Mouse (Mus musculus): Measurements from ENCODE around the gene Gm49388.
"Not testable (repeated sequence)": the region's sequence is repeated elsewhere in the genome, so short reads cannot be mapped to it uniquely, and the experiment has no call there.

Gm49388 gene

DNA sequence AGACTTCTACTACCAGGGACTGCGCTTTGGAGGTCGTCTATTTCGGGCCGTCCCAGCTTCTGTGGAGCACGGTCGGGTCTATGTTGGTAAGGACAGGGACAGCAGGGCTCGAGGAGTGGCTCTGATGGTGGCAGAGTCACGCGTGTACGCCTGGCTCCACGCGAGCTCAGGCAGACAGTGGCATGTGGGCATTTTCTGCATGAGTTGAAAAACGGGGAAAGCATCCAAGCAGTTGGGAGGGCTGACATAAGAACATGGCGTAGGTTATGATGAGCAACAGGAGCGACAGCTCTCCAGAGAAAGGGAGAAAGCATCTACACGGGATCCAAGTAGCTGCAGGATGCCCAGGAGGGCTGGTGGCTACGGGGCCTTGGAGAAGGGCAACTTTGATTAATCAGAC lies 16.9 kb downstream of the Gm49388 start:
- no peak for DNase-seq (ENCODE audit: inconsistent ontology term)

DNA sequence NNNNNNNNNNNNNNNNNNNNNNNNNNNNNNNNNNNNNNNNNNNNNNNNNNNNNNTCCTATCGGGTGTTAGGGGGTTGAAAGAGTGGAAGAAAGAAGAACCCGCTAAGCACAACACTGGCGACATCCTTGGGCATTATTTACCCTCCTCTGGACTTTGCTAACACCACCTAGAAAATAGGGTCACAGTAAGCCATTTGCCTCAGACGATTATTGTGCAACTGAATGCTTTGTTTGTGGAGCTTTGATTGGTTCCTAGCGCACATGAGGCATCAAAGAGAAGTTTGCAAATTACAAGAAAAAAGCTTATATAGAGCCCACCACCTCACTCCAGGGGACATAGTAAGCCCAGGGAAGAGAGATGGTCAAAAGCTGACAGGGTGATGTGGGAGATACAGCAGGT lies 23.4 kb downstream of the Gm49388 start:
- no peak for DNase-seq (ENCODE audit: inconsistent ontology term)

DNA sequence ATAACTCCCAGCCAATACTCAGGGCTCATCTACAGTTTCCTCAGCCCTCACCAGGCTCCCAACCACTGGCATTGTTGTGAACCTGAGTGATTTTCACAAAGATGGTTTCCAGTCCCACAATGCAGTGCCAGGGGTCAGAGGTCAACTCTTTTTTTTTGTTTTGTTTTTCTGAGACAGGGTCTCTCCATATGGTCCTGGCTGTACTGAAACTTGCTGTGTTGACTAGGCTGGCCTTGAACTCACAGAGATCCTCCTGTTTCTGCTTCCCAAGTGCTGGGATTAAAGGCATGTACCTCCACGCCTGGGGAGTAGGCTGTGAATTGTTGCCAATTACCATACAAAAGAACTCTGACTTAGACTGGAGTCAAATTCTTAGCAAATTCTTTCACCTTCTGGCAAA lies 24.4 kb downstream of the Gm49388 start:
- no peak for DNase-seq (ENCODE audit: inconsistent ontology term)

DNA sequence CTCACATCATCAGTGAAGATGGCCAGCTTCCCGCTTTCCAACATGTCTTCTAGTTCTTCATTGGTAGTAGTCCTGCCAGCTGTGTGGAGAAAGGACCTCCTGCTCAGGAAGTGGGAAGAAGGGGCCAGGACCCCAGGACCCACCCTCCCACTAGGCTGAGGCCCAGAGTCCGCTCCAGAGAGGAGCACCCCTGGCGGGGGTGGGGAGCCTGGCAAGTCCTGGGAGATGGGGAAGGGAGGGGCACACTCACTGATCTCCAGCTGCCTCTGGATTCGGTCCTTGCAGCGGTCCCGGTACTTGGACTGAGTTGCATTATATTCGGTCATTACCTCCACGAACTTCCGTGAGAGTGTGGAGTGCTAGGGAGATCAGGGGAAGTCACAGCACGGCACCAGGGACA lies 25.2 kb downstream of the Gm49388 start:
- DNase-seq (ENCODE audit: inconsistent ontology term): no peak

DNA sequence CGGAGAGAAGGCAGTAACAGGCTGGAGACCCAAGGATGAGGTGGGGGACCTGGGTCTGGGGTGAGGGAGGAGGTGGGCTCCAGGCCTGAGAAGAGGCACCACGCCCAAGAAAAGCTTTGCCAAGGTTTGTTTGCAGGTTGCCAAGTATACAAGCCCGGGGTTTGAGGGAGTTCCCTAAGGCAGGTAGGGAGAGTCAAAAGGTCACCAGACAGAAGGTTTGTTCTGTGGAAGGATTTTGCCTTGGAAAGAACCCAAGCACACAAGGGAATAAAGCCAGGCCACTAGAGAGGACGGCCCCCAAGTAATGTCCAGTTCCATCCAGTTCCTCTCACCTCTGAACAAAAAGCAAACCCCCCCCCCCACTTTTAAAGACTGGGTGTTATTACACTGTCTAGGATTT lies 25.8 kb downstream of the Gm49388 start:
- DNase-seq (ENCODE audit: inconsistent ontology term): no peak

DNA sequence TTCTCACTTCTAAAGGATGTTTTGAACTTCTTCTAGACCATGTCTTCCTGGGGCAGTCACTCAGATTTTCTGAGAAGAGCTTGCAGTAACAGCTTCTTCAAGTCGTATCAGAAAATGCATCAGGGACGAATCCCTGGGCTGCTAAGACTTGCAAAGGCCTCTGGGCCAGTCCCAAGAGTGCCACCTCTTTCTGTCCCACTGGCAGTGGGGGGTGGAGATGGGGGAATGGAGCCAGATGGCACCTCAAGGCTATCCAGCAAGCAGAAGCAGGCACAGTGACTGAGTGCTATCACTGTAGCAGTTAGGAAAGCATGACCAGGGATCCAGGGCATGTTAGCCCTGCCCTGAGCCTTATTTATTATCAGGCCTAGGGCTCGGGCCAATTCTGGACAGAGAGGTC lies 26.9 kb downstream of the Gm49388 start:
- no peak for DNase-seq (ENCODE audit: inconsistent ontology term)

DNA sequence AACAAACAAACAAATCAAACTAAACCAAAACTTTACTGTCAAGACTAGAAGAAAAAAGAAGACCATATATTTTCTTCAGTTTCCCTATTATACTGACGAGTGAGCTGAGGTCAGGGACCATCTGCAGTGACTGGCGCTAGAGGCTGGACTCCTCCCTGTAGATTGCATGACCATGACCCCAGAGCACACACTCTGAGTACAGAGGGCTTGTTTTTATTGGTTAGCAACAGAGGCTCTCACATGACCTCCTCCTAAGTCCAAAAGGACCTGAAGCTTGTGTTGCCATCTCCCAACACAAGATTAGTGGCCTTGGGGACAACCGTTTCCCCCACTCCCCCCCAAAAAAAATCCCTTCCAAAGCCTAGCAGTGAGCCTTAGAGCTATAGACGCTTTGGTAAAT lies 28.4 kb downstream of the Gm49388 start:
- no peak for DNase-seq (ENCODE audit: inconsistent ontology term)

DNA sequence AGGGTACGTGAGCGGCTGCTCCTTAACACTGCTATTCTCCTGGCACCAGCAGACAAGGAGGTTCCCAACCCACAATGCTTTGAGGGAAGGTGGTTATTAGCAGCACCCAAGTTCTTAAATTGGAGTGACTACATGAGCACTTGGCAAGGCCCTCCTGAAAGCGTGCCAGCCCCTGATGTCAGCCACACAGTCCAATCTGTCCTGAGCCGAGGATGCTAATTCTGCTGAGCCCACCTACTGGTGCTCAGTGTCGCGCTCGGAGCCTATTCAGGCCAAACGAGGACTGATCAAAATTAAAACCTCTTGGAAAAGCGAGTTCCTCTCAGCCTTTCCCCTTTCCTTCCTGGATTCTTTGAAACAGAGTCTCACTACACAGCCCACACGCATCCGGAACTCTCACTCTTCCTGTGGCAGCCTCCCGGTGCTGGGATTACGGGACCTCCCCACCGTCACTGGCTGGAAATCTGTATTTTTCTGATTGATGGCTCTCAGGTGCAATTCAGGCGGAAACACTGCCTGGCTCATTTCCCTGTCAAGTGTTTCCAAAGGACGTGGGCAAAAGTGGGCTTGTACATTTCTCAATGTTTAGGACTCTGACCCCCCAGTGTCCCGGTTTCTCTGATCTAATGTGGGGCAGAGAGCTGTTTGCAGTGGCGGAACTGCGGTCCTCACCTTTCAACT lies 29.0 kb downstream of the Gm49388 start:
- DNase-seq (ENCODE audit: inconsistent ontology term): peak; percentile 72

DNA sequence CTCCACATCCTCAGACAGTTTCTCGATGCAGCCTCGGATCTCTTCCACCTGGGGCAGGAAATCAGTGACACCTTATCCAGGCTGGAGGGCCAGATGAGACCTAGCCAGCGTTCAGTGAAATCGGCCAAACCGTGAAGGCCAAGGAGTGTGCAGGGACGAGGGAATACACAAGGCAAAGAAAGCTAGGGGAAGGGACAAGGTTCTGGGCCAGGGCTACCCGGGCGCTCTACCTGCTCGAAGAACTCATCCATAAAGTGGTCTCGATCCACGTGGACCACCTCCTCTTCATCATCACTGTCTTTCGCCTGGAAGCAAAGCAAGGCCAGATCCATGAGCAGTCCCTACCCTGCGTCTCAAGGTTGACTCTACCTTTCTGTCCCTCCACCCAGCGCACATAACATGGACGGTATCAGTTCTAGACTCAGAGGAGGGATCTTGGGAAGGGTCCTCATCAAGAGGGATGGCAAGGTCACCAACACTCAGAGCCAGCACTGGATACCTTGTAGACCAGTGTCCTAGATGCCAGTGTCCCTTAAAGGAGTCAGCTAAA lies 29.8 kb downstream of the Gm49388 start:
- no peak for DNase-seq (ENCODE audit: inconsistent ontology term)

DNA sequence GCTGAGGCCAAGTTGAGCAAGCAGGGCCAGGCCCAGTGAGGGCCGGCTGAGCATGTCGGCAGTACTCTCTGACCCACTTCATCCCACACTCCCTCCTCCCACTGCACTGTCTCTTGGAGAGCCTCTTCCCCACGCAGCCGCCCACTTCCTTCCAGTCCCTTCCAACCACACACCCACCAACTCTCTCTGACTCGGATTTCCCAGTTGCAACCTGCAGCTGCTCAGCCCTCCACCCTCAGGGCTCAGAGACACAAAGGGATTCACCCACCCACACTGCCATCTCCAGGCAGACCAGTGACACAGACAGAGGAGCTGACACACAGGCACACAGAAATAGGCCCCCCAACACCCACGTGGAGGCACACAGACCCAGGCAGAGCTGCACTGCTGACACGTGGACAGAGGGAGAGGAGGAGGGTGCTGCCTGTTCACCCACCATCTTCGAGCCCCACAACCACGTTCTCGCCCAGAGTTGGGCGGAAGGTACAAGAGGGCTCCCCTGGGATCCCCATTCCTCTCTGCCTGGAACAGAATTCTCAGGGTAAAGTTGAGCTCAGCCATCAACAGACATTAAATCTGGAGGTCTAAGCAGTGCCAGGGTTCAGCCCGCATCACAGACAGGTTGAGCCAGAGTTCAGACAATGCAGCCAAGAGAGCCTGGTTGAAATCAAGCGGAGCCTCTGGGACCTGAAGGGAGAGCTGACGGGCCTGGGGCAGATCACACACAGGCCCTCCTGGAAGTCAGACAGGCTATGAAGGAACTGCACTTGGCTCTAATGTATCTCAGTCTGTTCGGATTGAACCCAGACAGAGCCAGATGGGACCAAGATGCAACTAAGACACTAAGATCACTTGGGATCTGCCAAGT lies 30.8 kb downstream of the Gm49388 start:
- DNase-seq (ENCODE audit: inconsistent ontology term): peak; percentile 79

DNA sequence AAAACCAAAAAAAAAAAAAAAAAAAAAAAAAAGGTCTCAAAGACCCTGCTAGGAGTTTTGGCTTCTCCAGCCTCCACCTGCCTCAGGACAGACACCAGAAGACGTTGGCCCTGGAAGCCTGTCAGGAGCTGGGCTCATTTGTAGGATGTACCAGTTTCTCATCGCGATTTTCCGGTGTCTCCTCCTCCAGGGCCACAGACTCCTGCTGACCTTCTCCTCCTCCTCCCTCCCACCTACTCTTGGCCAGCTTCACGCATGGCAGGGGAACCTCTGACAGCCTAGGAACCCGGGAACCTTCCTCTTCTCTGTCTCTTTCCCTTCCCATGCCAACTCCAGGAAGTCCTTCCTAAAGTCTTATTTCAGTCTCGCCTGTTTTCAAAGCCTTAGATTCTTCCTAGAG lies 31.6 kb downstream of the Gm49388 start:
- no peak for DNase-seq (ENCODE audit: inconsistent ontology term)

DNA sequence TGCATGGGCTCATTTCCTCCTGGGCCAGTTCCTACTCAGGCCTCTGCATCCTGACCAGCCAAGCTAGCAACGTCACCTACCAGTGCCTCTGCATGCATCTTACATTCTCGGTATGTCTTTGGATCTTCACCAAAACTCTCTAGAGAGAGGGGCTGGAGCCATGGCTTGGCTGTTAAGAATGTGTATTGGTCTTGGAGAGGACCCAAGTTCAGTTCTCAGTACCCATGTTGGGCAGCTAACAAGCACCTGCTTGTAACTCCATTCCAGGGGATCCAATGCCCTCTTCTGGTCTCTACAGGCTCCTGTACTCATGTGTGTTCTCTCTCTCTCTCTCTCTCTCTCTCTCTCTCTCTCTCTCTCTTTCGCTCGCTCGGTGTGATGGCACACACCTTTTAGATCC lies 32.4 kb downstream of the Gm49388 start:
- DNase-seq (ENCODE audit: inconsistent ontology term): no peak

DNA sequence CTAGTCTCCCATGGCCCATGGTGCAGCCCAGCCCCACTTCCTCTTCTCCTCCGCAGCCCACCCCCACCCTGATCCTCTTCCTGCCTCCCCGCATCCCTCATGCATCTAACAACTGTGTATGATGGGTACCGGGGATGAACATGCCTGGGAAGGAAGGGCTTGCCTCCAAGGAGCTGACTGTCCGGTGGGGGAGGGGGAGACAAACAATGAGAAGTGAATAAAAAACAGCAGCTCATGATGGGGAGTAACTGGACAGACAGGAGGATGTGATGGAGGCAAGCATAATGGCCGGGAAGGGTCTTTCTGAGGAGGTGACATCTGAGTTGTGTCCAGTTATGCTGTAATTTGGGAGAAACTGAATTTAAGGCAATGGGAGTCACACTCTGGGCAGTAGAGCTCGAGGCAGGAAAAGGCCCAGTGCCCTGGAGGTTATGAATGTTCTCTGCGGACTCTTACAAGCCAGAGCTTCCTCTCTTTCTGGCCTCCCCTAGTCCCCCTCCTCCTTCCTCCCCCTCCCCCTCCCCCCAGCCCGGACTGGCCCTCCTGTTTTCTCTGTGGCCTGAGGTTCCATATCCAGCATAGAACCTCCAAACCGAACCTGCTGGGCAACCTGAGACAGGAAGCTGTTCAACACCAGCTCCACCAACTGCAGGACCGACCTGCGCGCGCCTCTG lies 35.6 kb downstream of the Gm49388 start:
- DNase-seq (ENCODE audit: inconsistent ontology term): no peak

DNA sequence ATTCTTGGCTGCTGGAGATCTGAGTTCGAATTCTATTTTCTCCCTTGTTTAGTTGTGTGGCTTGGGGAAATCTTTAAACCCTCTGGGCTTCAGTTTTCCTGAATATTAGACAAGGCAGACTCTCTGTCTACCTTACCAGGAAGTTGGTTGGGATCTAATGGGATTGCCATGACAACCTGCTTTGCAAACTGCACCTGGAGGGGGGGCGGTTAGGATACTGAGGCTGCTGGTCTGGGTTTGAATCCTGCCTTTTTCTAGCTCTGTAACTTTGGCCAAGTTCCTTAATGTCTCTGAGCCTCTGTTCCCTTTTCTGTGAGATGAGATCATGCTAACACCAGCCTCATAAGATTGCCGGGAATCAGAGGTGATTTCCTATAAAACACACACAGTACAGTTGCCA lies 37.1 kb downstream of the Gm49388 start:
- DNase-seq (ENCODE audit: inconsistent ontology term): no peak

DNA sequence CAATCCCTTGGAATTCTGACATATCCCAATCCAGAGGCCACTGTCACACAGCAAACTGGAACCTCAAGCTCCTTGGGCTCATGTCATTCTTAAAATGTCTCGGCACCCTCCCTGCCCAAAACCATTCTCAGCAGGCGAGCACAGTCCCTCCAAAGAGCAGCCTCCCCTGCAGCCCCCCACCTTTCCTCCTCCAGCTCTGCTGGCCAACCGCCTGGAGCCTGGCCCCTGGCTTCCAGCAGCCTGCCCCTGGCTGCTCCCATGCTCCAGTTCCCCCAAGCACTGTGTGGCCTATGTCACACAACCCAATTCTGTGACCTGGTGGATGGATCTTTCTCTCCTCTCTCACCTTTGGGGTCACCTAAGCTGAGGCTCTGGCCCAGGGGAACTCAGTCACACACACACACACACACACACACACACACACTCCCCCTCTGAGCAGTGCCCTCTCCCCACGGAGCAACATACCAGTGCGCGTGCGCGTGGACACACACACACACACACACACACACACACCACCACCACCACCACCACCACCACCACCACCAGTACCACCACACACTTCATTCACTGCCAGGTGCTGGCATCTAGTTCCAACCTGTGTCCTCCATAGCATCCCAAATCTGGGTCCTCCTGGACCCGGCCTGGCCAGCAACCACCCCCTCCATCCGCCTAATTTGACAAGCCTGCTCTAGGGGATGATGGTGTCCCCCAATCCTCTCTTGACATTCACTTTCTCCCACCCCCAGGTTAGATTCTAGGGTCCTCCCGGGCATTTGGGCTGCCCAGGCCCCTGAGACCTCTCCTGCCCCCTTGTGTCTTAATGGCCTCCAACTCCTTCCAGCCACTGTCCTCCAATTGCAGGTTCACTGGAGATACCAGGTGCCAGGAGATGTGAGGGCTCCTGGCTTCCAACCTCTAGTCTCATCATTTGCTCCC lies 38.1 kb downstream of the Gm49388 start:
- DNase-seq (ENCODE audit: inconsistent ontology term): no peak

DNA sequence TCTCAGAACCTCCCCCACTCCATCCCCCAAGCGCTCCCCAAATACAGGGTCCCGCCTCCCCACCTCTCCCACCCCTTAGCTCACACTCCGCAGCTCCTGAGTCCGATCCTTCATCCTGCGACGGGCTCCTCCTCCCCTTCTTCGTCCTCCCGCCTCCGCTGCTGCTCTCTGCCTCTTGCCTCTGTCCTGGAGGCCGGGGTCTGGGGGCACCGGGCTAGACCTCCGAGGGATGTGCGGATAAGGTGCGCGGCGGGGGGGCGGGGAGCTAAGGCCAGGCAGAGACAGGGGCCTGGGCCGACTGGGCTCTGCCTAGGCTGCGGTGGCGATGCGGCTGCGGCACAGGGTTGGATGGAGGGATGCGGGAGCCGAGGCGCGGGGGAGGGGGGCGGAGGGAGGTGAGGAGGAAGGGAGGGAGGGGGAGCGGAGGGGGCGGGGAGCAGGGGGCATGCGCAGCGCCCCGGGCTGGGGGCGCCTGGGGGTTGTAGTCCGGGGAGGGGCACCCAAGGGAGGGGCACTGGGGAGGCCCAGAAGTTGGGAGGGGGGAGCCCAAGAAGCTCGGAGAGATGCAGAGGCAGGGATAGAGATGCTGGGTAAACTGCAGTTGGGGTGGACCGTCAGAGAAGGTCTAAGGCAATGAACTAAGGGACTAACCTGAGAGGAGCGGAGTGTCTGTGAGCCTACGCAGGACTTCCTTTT lies 38.9 kb downstream of the Gm49388 start, which contains the start of the genes Stx4a and Stx1b:
TSS of gene Stx4a (plus strand) at position 119 of the 696 bp plus-strand sequence.
TSS of gene Stx1b (minus strand) at position 374 of the 696 bp plus-strand sequence.
- DNase-seq (ENCODE audit: inconsistent ontology term): peak; percentile 79

DNA sequence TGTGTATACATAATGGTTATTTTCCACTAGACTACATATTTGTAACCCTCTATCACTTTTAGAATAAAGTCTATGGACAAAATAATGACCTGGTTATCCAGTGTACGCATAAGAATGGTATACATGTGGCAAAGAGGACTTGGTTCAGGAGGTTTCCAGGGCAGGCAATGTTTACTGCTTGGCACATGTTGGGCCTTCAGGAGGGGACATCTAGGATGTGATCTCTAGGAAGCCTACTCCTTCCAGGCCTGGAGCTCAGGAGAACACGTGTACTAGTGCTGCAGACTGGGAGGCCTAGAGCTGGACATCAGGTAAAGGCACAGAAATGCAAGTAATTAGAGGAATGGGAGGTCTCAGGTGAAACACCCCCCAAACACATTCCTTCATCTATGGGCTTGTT lies 50.1 kb downstream of the Gm49388 start:
- DNase-seq (ENCODE audit: inconsistent ontology term): no peak

DNA sequence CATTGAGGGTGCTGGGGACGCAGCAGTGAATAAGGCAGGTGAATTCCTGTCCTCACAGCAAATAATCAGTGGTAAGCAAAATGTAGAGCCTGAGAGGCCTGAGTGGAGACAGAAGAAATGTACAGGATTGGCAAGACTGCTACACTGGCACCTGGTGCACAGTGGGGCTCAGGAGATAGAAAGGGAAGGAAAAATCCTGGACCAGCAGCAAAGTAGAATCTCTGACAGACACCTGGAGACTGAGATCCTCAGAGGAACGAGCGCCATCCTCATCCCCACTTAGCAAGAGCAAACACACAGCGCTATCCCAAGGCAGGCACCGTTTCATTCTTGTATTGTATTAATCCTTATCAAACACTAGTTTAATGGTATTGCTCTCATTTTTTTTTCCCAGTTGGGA lies 52.1 kb downstream of the Gm49388 start:
- no peak for DNase-seq (ENCODE audit: inconsistent ontology term)

DNA sequence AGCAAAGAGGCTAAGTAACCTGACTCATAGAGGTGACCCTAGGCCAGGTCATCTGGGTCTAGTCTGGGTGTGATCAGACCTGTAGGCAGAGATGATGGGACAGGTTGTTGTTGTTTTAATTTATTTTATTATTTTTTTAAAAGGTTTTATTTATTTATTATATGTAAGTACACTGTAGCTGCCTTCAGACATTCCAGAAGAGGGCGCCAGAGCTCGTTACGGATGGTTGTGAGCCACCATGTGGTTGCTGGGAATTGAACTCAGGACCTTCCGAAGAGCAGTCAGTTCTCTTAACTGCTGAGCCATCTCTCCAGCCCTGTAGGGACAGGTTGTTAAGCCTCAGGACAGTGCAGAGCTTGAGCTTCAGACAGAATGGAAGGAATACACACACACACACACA lies 52.5 kb downstream of the Gm49388 start:
- DNase-seq (ENCODE audit: inconsistent ontology term): not testable (repeated sequence)

DNA sequence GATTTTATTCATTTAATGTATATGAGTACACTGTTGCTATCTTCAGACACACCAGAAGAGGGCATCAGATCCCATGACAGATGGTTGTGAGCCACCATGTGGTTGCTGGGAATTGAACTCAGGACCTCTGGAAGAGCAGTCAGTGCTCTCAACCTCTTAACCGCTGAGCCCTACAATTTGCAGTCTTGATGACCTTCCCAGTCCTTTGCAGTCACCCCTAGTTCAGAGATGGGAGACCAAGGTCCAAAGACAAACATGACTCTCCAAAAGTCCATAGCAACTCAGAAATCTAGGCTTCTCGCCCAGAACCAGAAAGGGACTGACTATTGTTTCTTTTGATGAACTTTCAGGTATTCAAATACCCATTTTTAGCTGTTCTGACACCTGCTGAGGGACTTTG lies 54.6 kb downstream of the Gm49388 start:
- DNase-seq (ENCODE audit: inconsistent ontology term): not testable (repeated sequence)

DNA sequence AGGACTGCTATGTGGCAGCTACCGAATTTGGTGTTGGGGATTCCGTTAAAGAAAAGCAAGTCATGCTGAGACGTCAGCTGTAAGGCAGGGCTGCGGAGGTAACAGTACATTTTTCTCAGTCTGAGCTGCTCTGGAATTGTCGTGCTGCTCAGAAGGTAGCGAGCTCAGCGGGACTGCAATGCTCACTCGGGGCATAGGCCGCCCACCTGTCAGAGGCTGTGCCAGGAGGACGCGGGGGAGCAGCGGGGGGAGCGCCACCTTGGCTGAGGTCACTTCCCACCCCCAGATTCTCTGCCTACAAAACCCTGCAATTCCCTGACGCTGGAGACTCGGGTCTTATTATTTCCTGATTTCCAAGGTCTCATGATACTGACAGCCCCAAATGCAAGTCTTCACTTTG lies 55.5 kb downstream of the Gm49388 start:
- DNase-seq (ENCODE audit: inconsistent ontology term): no peak
